Mouse (Mus musculus): ENCODE measurements around the gene Fetub. TPM values are rescaled to one million over a fixed set of nuclear protein-coding genes. Genes with fewer than 3 reads are reported as not detected.

The Fetub gene
- total and polyA plus RNA-seq, 3 experiments, result 0.42 to 15.8 (median 1.0) TPM

GRCm38 (mm10) chr16:22963293-22963692 is 45.2 kb downstream of the Fetub start:
- no peak overlapping the region for H3K4me2 ChIP-seq (ENCODE audit: insufficient read depth, low read depth, poor library complexity, severe bottlenecking)
- peaks cover 2% of the 10 kb centered on the region for H3K27me3 ChIP-seq (replicated peaks)
- H3K9ac ChIP-seq (ENCODE audit: insufficient read depth, low read depth), result no peak overlapping the region
- in situ Hi-C loops (cut with MboI; ENCODE audit: low pct_ligation_motif_present, low pct_unique_long_range_greater_than_20kb, low sequenced_read_pairs) (loop anchor here (5.0 kb wide), 1 partner anchor 89 kb away; no protein-coding TSS in a partner anchor), dilution Hi-C loops (cut with MboI; ENCODE audit: extremely low pct_ligation_motif_present, extremely low pct_unique_long_range_greater_than_20kb, low sequenced_read_pairs) (no loop called here)
- TF ChIP-seq IRF4 (IDR thresholded peaks at IDR 0.05; ENCODE audit: low read depth, low read length), result no peak
- H3K36me3 ChIP-seq (replicated peaks in 1 of 2; ENCODE audit: control insufficient read depth in 1 of 2, insufficient read depth in 1 of 2, low read length in 1 of 2), result no peaks in the 10 kb centered on the region
- H3K4me1 ChIP-seq (ENCODE audit: control insufficient read depth in 1 of 2, insufficient read depth in 2 of 2), result no peaks in the 10 kb centered on the region
- H3K9me3 ChIP-seq (replicated peaks; ENCODE audit: low read length), result no peaks in the 10 kb centered on the region
- DNase-seq (ENCODE audit: extremely low read depth), result no peak
- H3K79me2 ChIP-seq (replicated peaks; ENCODE audit: control insufficient read depth, extremely low read depth, insufficient read depth, poor library complexity, severe bottlenecking), result no peaks in the 10 kb centered on the region
- H3K4me3 ChIP-seq (replicated peaks in 1 of 3; ENCODE audit: low read depth in 2 of 3, low read length in 2 of 3, poor library complexity in 1 of 3), result no peak overlapping the region
- no peak overlapping the region for H3K27ac ChIP-seq (ENCODE audit: insufficient read depth, low read depth)

GRCm38 (mm10) chr16:22967383-22968030 is 49.4 kb downstream of the Fetub start:
- Histone ChIP-seq H3K79me2 (replicated peaks; ENCODE audit: control insufficient read depth, extremely low read depth, insufficient read depth, poor library complexity, severe bottlenecking) (no peaks in the 10 kb centered on the region), H3K27ac (ENCODE audit: insufficient read depth, low read depth) (no peak overlapping the region), H3K4me3 (replicated peaks in 1 of 3; ENCODE audit: low read depth in 2 of 3, low read length in 2 of 3, poor library complexity in 1 of 3) (no peak overlapping the region), H3K27me3 (replicated peaks) (peaks cover 2% of the 10 kb centered on the region), H3K9ac (ENCODE audit: insufficient read depth, low read depth) (no peak overlapping the region), H3K36me3 (replicated peaks in 1 of 2; ENCODE audit: control insufficient read depth in 1 of 2, insufficient read depth in 1 of 2, low read length in 1 of 2) (no peaks in the 10 kb centered on the region), H3K4me1 (ENCODE audit: control insufficient read depth in 1 of 2, insufficient read depth in 2 of 2) (peaks cover 0 to 12% of the 10 kb centered on the region in 2 experiments; a peak in 2 of 4 replicates), H3K9me3 (replicated peaks; ENCODE audit: low read length) (no peaks in the 10 kb centered on the region), H3K4me2 (ENCODE audit: insufficient read depth, low read depth, poor library complexity, severe bottlenecking) (no peak overlapping the region)
- in situ Hi-C loops (cut with MboI; ENCODE audit: low pct_ligation_motif_present, low pct_unique_long_range_greater_than_20kb, low sequenced_read_pairs) (no loop called here), dilution Hi-C loops (cut with MboI; ENCODE audit: extremely low pct_ligation_motif_present, extremely low pct_unique_long_range_greater_than_20kb, low sequenced_read_pairs) (no loop called here)
- no peak for TF ChIP-seq UBTF (IDR thresholded peaks at IDR 0.05; ENCODE audit: low read depth, low read length)
- TF ChIP-seq NELFE (IDR thresholded peaks at IDR 0.05; ENCODE audit: low read depth, low read length), result no peak
- no peak for TF ChIP-seq ZKSCAN1 (IDR thresholded peaks at IDR 0.05; ENCODE audit: borderline replicate concordance, low read depth, low read length)
- no peak for TF ChIP-seq IRF4 (IDR thresholded peaks at IDR 0.05; ENCODE audit: low read depth, low read length)
- TF ChIP-seq GABPA (IDR thresholded peaks at IDR 0.05; ENCODE audit: insufficient replicate concordance, low read depth, low read length), result no peak
- no peak for TF ChIP-seq E2F4 (IDR thresholded peaks at IDR 0.05; ENCODE audit: insufficient replicate concordance, low read depth, low read length)
- TF ChIP-seq RAD21 (IDR thresholded peaks at IDR 0.05; ENCODE audit: low read depth, low read length), result no peak
- TF ChIP-seq ZC3H11A (IDR thresholded peaks at IDR 0.05; ENCODE audit: low read depth, low read length), result no peak
- DNase-seq (ENCODE audit: extremely low read depth), result no peak

Other genes starting within 250 kb of the Fetub start
- gene Crygs, start 106.8 kb upstream of the Fetub start, total RNA-seq (2012; rRNA removed), result not detected in 2 replicates
- gene Crygs, start 106.8 kb upstream of the Fetub start, total RNA-seq (2014; rRNA removed), result not detected in 2 replicates
- not detected in 2 replicates for gene Crygs, start 106.8 kb upstream of the Fetub start, polyA plus RNA-seq (2012; ENCODE audit: insufficient read length, low read depth)
- 15.1 and 20.4 TPM in 2 replicates for gene Tbccd1, start 60.7 kb upstream of the Fetub start, total RNA-seq (2012; rRNA removed)
- 19.4 and 19.9 TPM in 2 replicates for gene Tbccd1, start 60.7 kb upstream of the Fetub start, total RNA-seq (2014; rRNA removed)
- 16.6 and 18.6 TPM in 2 replicates for gene Tbccd1, start 60.7 kb upstream of the Fetub start, polyA plus RNA-seq (2012; ENCODE audit: insufficient read length, low read depth)
- gene Dnajb11, start 60.5 kb upstream of the Fetub start, total RNA-seq (2012; rRNA removed), result 122 and 209 TPM in 2 replicates
- 129 and 149 TPM in 2 replicates for gene Dnajb11, start 60.5 kb upstream of the Fetub start, total RNA-seq (2014; rRNA removed)
- gene Dnajb11, start 60.5 kb upstream of the Fetub start, polyA plus RNA-seq (2012; ENCODE audit: insufficient read length, low read depth), result 206 and 241 TPM in 2 replicates
- gene Ahsg, start 27.1 kb upstream of the Fetub start, total RNA-seq (2012; rRNA removed), result not detected in 2 replicates
- gene Ahsg, start 27.1 kb upstream of the Fetub start, total RNA-seq (2014; rRNA removed), result not detected in 2 replicates
- 0.25 and 0.43 TPM in 2 replicates for gene Ahsg, start 27.1 kb upstream of the Fetub start, polyA plus RNA-seq (2012; ENCODE audit: insufficient read length, low read depth)
- gene Hrg, start 32.7 kb downstream of the Fetub start, total RNA-seq (2012; rRNA removed), result not detected in 2 replicates
- gene Hrg, start 32.7 kb downstream of the Fetub start, total RNA-seq (2014; rRNA removed), result not detected in 2 replicates
- not detected in 2 replicates for gene Hrg, start 32.7 kb downstream of the Fetub start, polyA plus RNA-seq (2012; ENCODE audit: insufficient read length, low read depth)
- gene Kng2, start 111.1 kb downstream of the Fetub start, total RNA-seq (2012; rRNA removed), result not detected in 2 replicates
- not detected in 2 replicates for gene Kng2, start 111.1 kb downstream of the Fetub start, total RNA-seq (2014; rRNA removed)
- gene Kng2, start 111.1 kb downstream of the Fetub start, polyA plus RNA-seq (2012; ENCODE audit: insufficient read length, low read depth), result not detected in 2 replicates
- not detected in 2 replicates for gene Kng1, start 139.5 kb downstream of the Fetub start, total RNA-seq (2012; rRNA removed)
- gene Kng1, start 139.5 kb downstream of the Fetub start, total RNA-seq (2014; rRNA removed), result not detected in 2 replicates
- not detected in 2 replicates for gene Kng1, start 139.5 kb downstream of the Fetub start, polyA plus RNA-seq (2012; ENCODE audit: insufficient read length, low read depth)
- 358 and 457 TPM in 2 replicates for gene Eif4a2, start 189.1 kb downstream of the Fetub start, total RNA-seq (2012; rRNA removed)
- gene Eif4a2, start 189.1 kb downstream of the Fetub start, total RNA-seq (2014; rRNA removed), result 660 and 860 TPM in 2 replicates
- 475 TPM in 2 replicates for gene Eif4a2, start 189.1 kb downstream of the Fetub start, polyA plus RNA-seq (2012; ENCODE audit: insufficient read length, low read depth)
- 121 and 125 TPM in 2 replicates for gene Rfc4, start 209.4 kb downstream of the Fetub start, total RNA-seq (2012; rRNA removed)
- gene Rfc4, start 209.4 kb downstream of the Fetub start, total RNA-seq (2014; rRNA removed), result 191 and 204 TPM in 2 replicates
- gene Rfc4, start 209.4 kb downstream of the Fetub start, polyA plus RNA-seq (2012; ENCODE audit: insufficient read length, low read depth), result 74.6 and 91.5 TPM in 2 replicates
- 0.13 TPM in 1 of 2 replicates, not detected in the other for gene Adipoq, start 228.2 kb downstream of the Fetub start, total RNA-seq (2012; rRNA removed)
- gene Adipoq, start 228.2 kb downstream of the Fetub start, total RNA-seq (2014; rRNA removed), result 0.68 and 0.99 TPM in 2 replicates
- 0.55 and 1.1 TPM in 2 replicates for gene Adipoq, start 228.2 kb downstream of the Fetub start, polyA plus RNA-seq (2012; ENCODE audit: insufficient read length, low read depth)